Mouse (Mus musculus) megakaryocyte, embryonic 14.5 days (primary cell): ENCODE data around the gene Slc5a10.

ENCODE experiments used
- FLI1 ChIP-seq: IDR thresholded peaks from 2 replicates; pipeline ENCODE4 v1.6.1; 2012; ENCODE audit warnings: low read length, inconsistent platforms, mixed read lengths
- GATA1 ChIP-seq: IDR thresholded peaks from 3 replicates; pipeline ENCODE4 v1.6.1; 2012; ENCODE audit warnings: mixed read lengths, low read length, inconsistent platforms, borderline replicate concordance

DNA sequence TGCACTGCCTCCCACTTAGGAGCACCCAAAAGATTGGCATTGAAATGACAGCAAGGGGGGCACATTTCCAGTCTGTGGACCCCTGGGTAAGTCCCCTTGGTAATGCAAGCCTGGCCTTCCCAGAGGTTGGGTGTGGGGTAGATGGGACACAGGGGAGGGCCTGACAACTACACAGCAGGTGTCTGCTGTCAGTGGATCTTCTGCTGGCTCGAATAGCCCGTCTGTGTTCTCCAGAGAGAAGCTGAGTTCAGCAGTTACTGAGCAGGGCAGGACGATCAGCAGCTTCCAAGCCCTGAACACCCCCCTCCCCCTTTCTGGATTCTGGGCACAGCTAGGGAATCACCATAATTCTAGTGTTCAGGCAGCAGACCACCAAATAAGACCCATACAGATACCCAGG lies 1.2 kb downstream of the Slc5a10 start:
- TF ChIP-seq GATA1 (no peak), FLI1 (no peak)
